Mouse (Mus musculus) kidney, embryonic 16.5 days (tissue): Measurements from ENCODE around the gene Glipr1. TPM values are rescaled to one million over a fixed set of nuclear protein-coding genes. Genes with fewer than 3 reads are reported as not detected.
A peak's percentile ranks its signal among the peaks of the same experiment; 100 is the strongest.

Experiments
- ATAC-seq: fragments of 200-750 bp; cut with Nextera tagmentation; 2 replicates; pipeline ENCODE4 v1.8.0; 2017; ENCODE audit warnings: moderate TSS enrichment; ENCODE audit not compliant: low FRiP score, low TSS enrichment
- H3K27ac ChIP-seq: fragments of 300-500 bp; sonication (generic); 2 replicates; pipeline ENCODE4 v1.5.1; 2014; ENCODE audit warnings: low read length
- H3K27me3 ChIP-seq: fragments of 300-500 bp; sonication (generic); 2 replicates; pipeline ENCODE4 v1.6.1; 2014; ENCODE audit warnings: low read length, control low read depth, mixed read lengths; ENCODE audit not compliant: insufficient read depth
- H3K36me3 ChIP-seq: fragments of 300-500 bp; sonication (generic); 2 replicates; pipeline ENCODE4 v1.6.1; 2014; ENCODE audit warnings: low read length, control low read depth, mixed read lengths; ENCODE audit not compliant: insufficient read depth
- H3K4me1 ChIP-seq: fragments of 300-500 bp; sonication (generic); 2 replicates; pipeline ENCODE4 v1.6.1; 2014; ENCODE audit warnings: low read length, control low read depth, mixed read lengths; ENCODE audit not compliant: insufficient read depth
- H3K4me2 ChIP-seq: fragments of 300-500 bp; sonication (generic); replicated peaks from 2 replicates; pipeline ENCODE4 v1.6.1; 2014; ENCODE audit warnings: low read depth, low read length
- H3K4me3 ChIP-seq: fragments of 300-500 bp; sonication (generic); 2 replicates; pipeline ENCODE4 v1.5.1; 2014; ENCODE audit warnings: mild to moderate bottlenecking, low read length
- H3K9ac ChIP-seq: fragments of 300-500 bp; sonication (generic); replicated peaks from 2 replicates; pipeline ENCODE4 v1.6.1; 2014; ENCODE audit warnings: low read length
- H3K9me3 ChIP-seq: fragments of 300-500 bp; sonication (generic); 2 replicates; pipeline ENCODE4 v1.6.1; 2016; ENCODE audit warnings: low read length, control low read depth
- WGBS: fragments of 180-500 bp; shearing (Covaris S2); extraction: QIAGEN DNeasy Blood & Tissue Kit; methylation state at CpG from one replicate; pipeline ENCODE4 v1.1.7; 2014; 5-methylcytosine and 5-hydroxymethylcytosine counted together
- polyA plus RNA-seq: library from polyadenylated mRNA; unstranded; fragments of >200 nt; fragmentation: Nextera tagmentation; extraction: Ambion mirVana; gene quantifications from 2 replicates; pipeline ENCODE4 v1.2.1, GENCODE M21; 2015

Gene Glipr1
- polyA plus RNA-seq, 1 experiment from 2014 or later, result 2.7 TPM

DNA sequence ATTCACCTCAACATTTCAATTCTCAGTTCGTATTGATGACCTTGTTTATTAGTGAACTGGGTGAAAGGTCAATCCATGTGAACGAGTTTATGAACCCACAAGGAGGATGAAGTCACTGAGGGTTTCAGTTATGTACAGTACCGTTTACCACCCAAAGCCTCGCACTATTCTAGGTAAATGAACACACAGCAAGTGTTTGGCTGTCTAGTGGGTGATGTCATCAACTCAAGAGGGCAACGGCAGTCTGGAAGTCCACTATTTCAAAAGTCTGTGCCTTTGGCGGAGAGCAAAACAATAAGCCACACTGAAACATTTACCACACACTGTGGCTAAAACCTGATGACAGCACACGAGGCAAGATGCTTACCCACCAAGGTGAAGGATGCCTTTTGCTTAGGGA is 59.4 kb downstream of the Glipr1 start:
- no peak overlapping the region for H3K9ac ChIP-seq
- WGBS, result 83% methylated on average over 7 of the region's 7 CpGs
- ATAC-seq, result no peak
- H3K27ac ChIP-seq, result no peak overlapping the region
- no peaks in the 10 kb centered on the region for H3K4me1 ChIP-seq
- H3K4me3 ChIP-seq, result no peak overlapping the region
- no peaks in the 10 kb centered on the region for H3K9me3 ChIP-seq
- no peak overlapping the region for H3K4me2 ChIP-seq
- no peaks in the 10 kb centered on the region for H3K36me3 ChIP-seq
- H3K27me3 ChIP-seq, result no peaks in the 10 kb centered on the region

DNA sequence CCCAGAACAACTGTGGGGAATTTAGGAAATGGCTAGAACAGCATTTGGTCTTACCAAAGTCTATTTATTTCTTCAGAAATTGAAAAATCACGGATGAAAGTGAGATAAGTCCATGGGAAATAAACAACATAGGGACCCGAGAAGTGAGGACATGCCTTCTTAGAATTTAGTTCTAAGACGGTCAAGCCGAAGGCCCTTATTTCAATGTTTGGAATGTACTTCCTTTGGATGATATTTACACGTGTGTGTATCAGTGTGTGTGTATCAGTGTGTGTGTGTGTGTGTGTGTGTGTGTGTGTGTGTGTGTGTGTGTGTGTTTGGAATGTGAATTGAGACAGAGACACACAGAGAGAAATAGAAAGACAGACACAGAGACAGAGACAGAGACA is 65.3 kb downstream of the Glipr1 start:
- WGBS, result 56% methylated on average over 5 of the region's 5 CpGs
- no peak overlapping the region for H3K4me2 ChIP-seq
- peaks cover 12% of the 10 kb centered on the region for H3K4me1 ChIP-seq
- H3K9me3 ChIP-seq, result no peaks in the 10 kb centered on the region
- no peaks in the 10 kb centered on the region for H3K27me3 ChIP-seq
- no peak overlapping the region for H3K9ac ChIP-seq
- H3K27ac ChIP-seq, result no peak overlapping the region
- H3K36me3 ChIP-seq, result no peaks in the 10 kb centered on the region
- H3K4me3 ChIP-seq, result no peak overlapping the region
- no peak for ATAC-seq

DNA sequence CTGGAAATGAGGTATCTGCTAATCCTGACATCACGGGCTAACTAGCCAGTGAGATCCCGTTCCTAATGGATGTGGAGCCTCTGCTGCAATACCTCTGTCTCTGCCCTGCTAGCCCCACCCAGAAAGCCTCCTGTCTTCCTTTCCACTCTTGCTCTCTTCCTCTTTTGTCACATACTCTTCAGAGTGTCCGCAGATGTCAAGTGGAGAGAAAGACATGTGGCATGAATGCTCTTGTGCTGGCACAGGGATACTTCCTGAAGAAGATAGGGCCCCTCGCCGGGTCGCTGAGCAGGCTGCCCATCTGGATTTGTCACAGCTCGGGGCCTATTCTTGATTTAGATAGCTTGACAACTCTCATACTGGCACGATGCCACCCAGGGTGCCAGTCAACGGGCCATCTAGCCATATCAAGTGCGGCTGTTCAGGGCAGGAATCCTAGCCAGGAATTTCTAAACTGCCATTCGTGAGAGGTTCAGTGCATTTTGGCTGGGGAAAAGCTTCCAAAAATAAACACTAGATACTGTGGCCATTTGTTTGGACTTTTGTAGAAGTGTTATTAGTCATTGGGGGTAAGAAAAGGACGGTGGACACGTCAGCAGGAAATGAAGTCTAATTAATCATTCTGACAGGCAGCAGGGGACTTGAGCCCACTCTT is 65.8 kb downstream of the Glipr1 start:
- 22% methylated on average over 13 of the region's 13 CpGs for WGBS
- Histone ChIP-seq H3K27ac (peak overlapping the region; percentile 40; the same call in 1 of the 2 replicates), H3K4me1 (peaks cover 12% of the 10 kb centered on the region), H3K4me3 (no peak overlapping the region), H3K9me3 (no peaks in the 10 kb centered on the region), H3K27me3 (no peaks in the 10 kb centered on the region), H3K9ac (no peak overlapping the region), H3K36me3 (no peaks in the 10 kb centered on the region), H3K4me2 (no peak overlapping the region)
- ATAC-seq, result 0 out of 2 replicates have a peak, but pooled peaks have one; percentile 39

GRCm38 (mm10) chr10:111936021-111936420 is 66.4 kb downstream of the Glipr1 start:
- no peak for ATAC-seq
- no peaks in the 10 kb centered on the region for H3K9me3 ChIP-seq
- no peak overlapping the region for H3K4me2 ChIP-seq
- H3K9ac ChIP-seq, result no peak overlapping the region
- H3K27me3 ChIP-seq, result no peaks in the 10 kb centered on the region
- 72% methylated on average over 4 of the region's 4 CpGs for WGBS
- H3K27ac ChIP-seq, result no peak overlapping the region; the same call in 1 of the 2 replicates
- H3K4me3 ChIP-seq, result no peak overlapping the region
- no peaks in the 10 kb centered on the region for H3K36me3 ChIP-seq
- peaks cover 12% of the 10 kb centered on the region for H3K4me1 ChIP-seq

Other genes with a start within 250 kb of the Glipr1 start
- gene Krr1, start 30.0 kb downstream of the Glipr1 start, polyA plus RNA-seq, result 48.7 and 49.2 TPM in 2 replicates
- not detected in 2 replicates for gene Glipr1l1, start 57.6 kb upstream of the Glipr1 start, polyA plus RNA-seq
- gene Glipr1l2, start 80.7 kb upstream of the Glipr1 start, polyA plus RNA-seq, result not detected in 2 replicates
- gene Glipr1l3, start 157.7 kb upstream of the Glipr1 start, polyA plus RNA-seq, result not detected in 2 replicates
- 0.40 and 0.58 TPM in 2 replicates for gene Caps2, start 161.0 kb upstream of the Glipr1 start, polyA plus RNA-seq